Mouse (Mus musculus): ENCODE measurements around the gene Kcnj9.

The Kcnj9 gene

DNA sequence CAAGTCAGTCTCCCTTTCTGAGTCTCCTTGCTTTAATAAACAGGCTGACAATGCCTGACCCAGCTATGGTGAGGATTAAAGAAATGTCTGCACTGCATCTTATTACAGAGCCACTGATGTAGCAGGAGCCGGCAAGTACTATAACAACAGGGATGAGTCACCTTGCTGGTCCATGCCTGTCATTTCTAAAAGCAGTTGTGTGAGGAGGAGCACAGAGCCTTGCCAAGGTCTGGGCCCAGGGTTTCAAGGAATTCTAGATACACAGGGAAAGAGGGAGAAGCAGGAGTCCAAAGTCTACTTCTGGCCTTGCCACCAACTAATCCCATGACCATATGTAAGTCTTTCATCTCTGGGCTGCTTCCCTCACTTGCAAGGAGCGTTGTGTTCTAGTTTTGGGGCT is 36.2 kb downstream of the Kcnj9 start:
- no peak for DNase-seq (ENCODE audit: low spot score)

GRCm38 (mm10) chr1:172289617-172289946 is 39.5 kb downstream of the Kcnj9 start:
- DNase-seq (ENCODE audit: low spot score) = no peak

DNA sequence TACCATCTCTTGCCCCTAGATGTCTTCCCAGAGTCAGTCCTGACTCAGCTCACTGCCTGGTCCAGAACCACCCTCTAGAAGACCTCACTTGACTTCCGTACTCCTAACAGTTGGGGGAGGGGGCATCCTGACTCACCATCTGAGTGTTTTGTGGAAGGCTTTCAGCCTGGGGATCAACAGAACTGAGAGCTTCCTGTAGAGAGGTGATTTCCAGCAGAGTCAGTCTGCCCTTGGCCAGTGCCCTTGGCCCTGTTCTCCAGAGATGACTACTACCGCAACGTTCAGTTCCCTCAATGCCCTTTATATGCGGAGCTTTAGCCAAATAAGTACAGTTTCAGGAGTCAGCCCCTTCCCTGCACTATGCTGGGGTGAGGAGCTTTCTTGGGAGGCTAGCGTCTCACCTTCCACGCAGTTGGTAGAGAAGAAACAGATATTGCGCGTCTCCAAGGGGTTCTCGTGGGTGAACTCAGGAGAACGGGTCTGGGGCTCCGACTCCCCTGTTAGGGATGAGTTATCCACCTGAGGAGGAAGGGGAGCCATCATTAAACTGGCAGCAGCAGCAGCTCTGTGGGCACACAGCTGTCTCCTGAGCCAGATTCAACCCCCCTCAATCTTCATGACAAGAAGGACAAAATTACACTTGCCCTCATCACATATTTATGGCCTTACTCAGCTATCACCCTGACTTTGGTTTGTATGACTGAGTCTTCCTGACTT is 40.1 kb downstream of the Kcnj9 start:
- no peak for DNase-seq (ENCODE audit: low spot score)

GRCm38 (mm10) chr1:172286740-172287139 is 42.4 kb downstream of the Kcnj9 start:
- no peak for DNase-seq (ENCODE audit: low spot score)

DNA sequence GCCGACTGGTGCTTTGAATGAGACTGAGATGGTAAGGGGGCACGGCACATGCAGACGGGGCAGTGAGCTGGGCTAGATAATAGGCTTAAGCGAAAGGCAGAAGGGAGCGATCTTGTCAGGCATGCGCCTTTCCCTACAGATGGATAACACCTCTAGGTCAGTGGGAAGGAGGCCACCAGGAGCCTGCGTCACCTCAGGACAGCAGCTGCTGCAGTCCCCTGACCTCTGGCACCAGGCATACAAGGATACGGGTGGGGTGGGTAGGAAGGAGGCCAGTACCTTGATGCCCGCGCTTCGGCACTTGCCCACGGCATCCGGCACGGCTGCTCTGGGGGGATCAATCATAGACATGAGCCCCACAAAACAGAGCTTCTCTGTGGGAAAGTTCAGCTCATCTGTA is 44.9 kb downstream of the Kcnj9 start:
- no peak for DNase-seq (ENCODE audit: low spot score)

DNA sequence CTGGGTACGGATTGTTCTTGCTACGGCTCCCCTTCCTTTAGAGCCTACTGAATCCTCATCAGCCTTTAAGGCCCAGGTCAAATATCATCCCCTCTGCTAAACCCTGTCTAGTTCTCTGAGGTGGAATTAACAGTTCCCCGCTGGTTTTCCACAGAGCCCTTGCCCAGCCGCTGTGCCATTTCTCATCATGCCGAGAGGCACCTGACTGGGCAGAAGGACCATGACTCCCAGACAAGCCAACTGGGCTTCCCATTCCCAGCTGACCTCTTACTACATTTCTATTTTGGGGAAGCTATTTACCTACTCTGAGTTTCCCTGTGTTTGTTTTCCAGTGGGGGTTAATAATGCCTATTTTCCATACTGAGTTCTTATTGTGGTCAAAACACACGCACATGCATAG is 46.0 kb downstream of the Kcnj9 start:
- no peak for DNase-seq (ENCODE audit: low spot score)

- no peak for DNase-seq (ENCODE audit: low spot score)
These were observed 47.4 kb downstream of the Kcnj9 start for GRCm38 (mm10) chr1:172281522-172282254.

GRCm38 (mm10) chr1:172279768-172280509 is 49.2 kb downstream of the Kcnj9 start:
- DNase-seq (ENCODE audit: low spot score) = no peak

- no peak for DNase-seq (ENCODE audit: low spot score)
These were observed 50.8 kb downstream of the Kcnj9 start for GRCm38 (mm10) chr1:172278328-172278727.

GRCm38 (mm10) chr1:172277172-172277571 is 51.9 kb downstream of the Kcnj9 start:
- DNase-seq (ENCODE audit: low spot score) = no peak

DNA sequence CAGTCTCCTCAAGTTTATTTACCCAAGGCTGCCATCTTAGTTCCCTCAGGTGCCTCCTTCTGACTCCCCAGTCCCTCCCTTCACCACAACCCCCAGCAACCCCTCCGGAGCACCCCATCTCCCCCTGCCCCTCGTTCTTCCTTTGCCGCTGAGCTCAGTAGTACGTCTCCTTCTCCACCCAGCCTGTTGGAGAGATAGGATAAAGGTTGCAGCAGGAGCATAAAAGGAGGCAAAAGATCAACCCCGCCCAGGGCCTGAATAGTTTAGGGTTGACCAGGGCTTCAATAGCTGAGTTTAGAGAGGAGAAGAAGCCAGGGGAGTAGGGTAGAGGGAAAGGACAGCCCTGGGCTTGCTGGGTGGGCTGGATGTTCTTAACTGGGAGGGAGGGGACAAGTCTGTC is 54.6 kb downstream of the Kcnj9 start:
- DNase-seq (ENCODE audit: low spot score) = no peak

DNA sequence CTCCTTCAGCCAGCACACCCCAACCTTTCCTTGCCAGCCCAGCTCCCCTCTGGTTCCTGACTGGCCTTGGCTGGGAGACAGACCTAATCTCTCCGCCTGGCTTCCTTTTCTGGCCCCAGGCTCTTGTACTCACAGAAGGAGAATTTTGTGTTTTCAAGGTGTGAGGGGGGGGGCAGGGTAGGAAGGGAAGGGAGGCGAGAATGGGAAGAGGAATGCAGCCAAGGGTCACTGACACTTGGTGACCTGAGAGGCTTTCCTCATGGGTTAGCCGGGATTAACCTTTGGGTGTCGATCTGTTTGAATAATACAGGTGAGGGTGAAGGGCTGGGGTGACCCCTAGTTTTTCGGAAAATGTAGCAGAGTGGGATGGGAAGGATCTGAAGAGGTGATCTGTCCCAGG is 55.0 kb downstream of the Kcnj9 start:
- DNase-seq (ENCODE audit: low spot score) = no peak

DNA sequence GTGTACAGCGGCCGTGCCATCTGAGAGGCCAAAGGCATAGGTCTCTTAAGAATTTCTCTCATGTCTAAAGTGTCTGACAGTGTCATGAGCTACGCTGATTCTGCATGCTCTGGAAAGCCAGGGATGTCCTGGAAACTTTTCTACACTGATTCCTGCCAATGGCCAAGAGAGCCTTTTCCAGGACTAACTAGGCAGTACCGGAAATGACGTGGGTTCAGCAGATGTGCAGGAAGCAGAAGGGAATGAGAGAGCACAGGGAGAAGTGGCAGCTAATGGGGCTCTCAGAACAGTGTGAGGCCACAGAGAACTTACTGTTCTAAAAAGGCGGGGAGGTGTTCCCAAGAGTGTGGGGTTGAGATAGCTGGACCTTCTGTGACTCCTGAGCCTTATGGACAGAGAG is 55.7 kb downstream of the Kcnj9 start:
- no peak for DNase-seq (ENCODE audit: low spot score)

- DNase-seq (ENCODE audit: low spot score) = no peak
These were observed 57.4 kb downstream of the Kcnj9 start for GRCm38 (mm10) chr1:172271765-172272164.

- no peak for DNase-seq (ENCODE audit: low spot score)
These were observed 57.9 kb downstream of the Kcnj9 start for GRCm38 (mm10) chr1:172271208-172271607.

Data from layer of hippocampus, adult 11-12 months (tissue).